Mouse (Mus musculus) neural tube, embryonic 14.5 days (tissue): ENCODE measurements around the gene Gm14685. TPM values are rescaled to one million over a fixed set of nuclear protein-coding genes. Genes with fewer than 3 reads are reported as not detected.
"Not testable (repeated sequence)": the region's sequence is repeated elsewhere in the genome, so short reads cannot be mapped to it uniquely, and the experiment has no call there.

Experiments used
- ATAC-seq: fragments of 200-750 bp; cut with Nextera tagmentation; 2 replicates; pipeline ENCODE4 v1.8.0; 2017; ENCODE audit warnings: low read depth, mild to moderate bottlenecking, moderate TSS enrichment, moderate library complexity
- H3K27ac ChIP-seq: fragments of 300-500 bp; sonication (generic); 2 replicates; pipeline ENCODE4 v1.5.1; 2014; ENCODE audit warnings: low read depth, mild to moderate bottlenecking, control low read depth, low read length, moderate library complexity, mixed read lengths
- H3K27me3 ChIP-seq: fragments of 300-500 bp; sonication (generic); 2 replicates; pipeline ENCODE4 v1.6.1; 2014; ENCODE audit warnings: low read length; ENCODE audit not compliant: control insufficient read depth, insufficient read depth
- H3K36me3 ChIP-seq: fragments of 300-500 bp; sonication (generic); 2 replicates; pipeline ENCODE4 v1.6.1; 2014; ENCODE audit warnings: low read length, mixed read lengths; ENCODE audit not compliant: control insufficient read depth, insufficient read depth
- H3K4me1 ChIP-seq: fragments of 300-500 bp; sonication (generic); 2 replicates; pipeline ENCODE4 v1.6.1; 2014; ENCODE audit warnings: low read length; ENCODE audit not compliant: control insufficient read depth, insufficient read depth
- H3K4me2 ChIP-seq: fragments of 300-500 bp; sonication (generic); 2 replicates; pipeline ENCODE4 v1.6.1; 2014; ENCODE audit warnings: mild to moderate bottlenecking, low read depth, low read length, control low read depth
- H3K4me3 ChIP-seq: fragments of 300-500 bp; sonication (generic); 2 replicates; pipeline ENCODE4 v1.5.1; 2014; ENCODE audit warnings: low read depth, low read length, control low read depth, mixed read lengths
- H3K9ac ChIP-seq: fragments of 300-500 bp; sonication (generic); replicated peaks from 2 replicates; pipeline ENCODE4 v1.6.1; 2014; ENCODE audit warnings: low read depth, mild to moderate bottlenecking, control low read depth, low read length, mixed read lengths
- H3K9me3 ChIP-seq: fragments of 300-500 bp; sonication (generic); 2 replicates; pipeline ENCODE4 v1.6.1; 2016; ENCODE audit warnings: low read length; ENCODE audit not compliant: control insufficient read depth
- WGBS: fragments of 180-500 bp; shearing (Covaris S2); extraction: QIAGEN DNeasy Blood & Tissue Kit; methylation state at CpG from one replicate; pipeline ENCODE4 v1.1.7; 2014; 5-methylcytosine and 5-hydroxymethylcytosine counted together
- polyA plus RNA-seq: library from polyadenylated mRNA; unstranded; fragments of >200 nt; fragmentation: Nextera tagmentation; extraction: Ambion mirVana; gene quantifications from 2 replicates; pipeline ENCODE4 v1.2.1, GENCODE M21; 2014

Gm14685 gene
- 0.70 TPM in 1 of 2 replicates, not detected in the other for polyA plus RNA-seq

DNA sequence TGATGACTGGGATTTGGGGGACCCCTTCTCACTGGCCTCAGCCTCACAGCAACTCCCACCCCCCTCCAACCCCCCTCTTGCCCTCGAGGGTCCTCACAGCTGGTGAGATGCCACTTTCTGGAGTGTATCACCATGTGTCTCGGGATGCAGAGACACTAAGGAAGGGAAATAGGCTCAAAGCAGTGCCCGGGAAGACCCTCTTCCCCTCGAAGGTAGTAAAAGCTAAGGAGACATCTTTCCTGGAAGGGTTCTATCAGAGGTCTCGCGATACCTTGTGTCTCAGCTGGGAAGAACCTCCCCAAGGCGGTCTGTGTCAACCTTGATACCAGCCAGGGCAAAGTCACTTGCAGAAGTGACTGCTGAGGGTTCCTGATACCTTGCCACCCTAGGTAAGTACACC, at the start of gene Gm14685:
Gene Gm14685, plus strand, starts transcription at position 301 of the 400 bp plus-strand sequence.
- H3K9ac ChIP-seq, ATAC-seq, H3K4me2 ChIP-seq, H3K9me3 ChIP-seq, H3K4me3 ChIP-seq, H3K4me1 ChIP-seq, H3K36me3 ChIP-seq, H3K27ac ChIP-seq, H3K27me3 ChIP-seq: not testable (repeated sequence)
- no CpG with 5 or more reads among the region's 7 CpGs for WGBS

DNA sequence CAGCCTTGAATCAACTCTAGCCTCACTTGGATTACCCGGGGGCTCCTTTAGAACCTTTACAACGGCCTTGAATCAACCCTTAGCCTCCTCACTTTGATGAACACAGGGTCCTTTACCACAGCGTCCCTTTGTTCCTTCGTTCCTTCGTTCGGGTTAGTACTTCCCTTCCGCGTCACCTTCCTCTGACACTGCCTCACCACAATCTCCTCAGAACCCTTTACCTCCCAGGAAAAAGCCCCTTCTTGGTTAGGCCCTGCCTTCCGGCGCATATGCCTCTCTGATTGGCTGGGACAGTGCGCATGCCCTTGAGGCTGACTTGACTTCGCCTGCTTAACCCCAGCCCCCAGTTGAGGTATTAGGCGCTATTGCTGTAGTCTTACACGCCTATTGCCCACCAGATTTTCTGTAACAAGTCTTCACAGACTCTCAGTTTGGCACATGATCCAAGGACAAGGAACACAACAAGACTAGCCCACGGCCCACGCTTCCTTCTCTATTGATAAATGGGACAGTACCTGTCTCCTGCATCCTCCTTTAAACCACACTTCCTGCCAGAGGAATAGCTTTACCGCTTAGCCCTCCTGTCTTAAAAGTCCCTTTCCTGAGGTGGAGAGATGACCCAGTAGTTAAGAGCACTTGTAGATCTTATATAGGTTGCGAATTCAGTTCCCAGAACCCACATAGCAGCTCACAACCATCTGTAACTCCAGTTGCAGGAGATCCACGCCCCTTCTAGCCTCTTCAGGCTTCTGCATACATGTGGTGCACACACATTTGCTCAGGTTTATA, 34.4 kb upstream of the Gm14685 start, which contains the start of gene Xlr4a:
Gene Xlr4a, minus strand, starts transcription at position 212 of the 789 bp plus-strand sequence.
- not testable (repeated sequence) for ATAC-seq, H3K9ac ChIP-seq, H3K27ac ChIP-seq, H3K4me2 ChIP-seq, H3K4me1 ChIP-seq, H3K9me3 ChIP-seq, H3K36me3 ChIP-seq, H3K4me3 ChIP-seq, H3K27me3 ChIP-seq
- WGBS: 86% methylated on average over 18 of the region's 19 CpGs

DNA sequence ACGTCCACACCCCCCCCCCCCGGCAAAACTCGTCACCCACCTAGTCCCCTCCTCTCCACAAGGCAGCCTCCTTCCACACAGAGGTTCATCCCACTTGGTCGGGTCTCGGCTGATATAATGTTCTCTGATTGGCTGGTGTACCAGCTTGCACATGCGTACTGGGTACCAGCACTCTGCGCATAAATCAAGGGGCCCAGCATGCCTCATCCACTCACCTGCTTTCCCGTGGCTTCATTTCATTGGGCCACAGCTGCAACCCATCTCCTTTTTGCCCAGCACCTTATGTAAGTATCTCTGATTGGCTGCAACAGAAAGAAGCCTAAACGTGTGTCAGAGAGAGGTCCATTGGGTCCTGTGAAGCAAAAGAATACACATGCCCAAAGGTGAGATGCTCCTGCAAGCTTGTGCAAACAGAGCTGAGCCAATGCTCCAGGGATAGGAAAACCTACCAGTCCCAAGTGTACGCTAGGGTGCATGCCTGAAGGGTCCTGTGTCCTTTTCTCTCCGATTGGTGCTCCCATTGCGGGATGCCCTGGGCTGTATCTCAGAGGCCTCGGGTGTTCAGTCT, 19.8 kb upstream of the Gm14685 start, which contains the start of gene Xlr3a:
Gene Xlr3a, minus strand, starts transcription at position 155 of the 568 bp plus-strand sequence.
- 68% methylated on average over 13 of the region's 13 CpGs for WGBS
- not testable (repeated sequence) for H3K4me1 ChIP-seq, H3K9ac ChIP-seq, H3K4me3 ChIP-seq, ATAC-seq, H3K27ac ChIP-seq, H3K27me3 ChIP-seq, H3K36me3 ChIP-seq, H3K9me3 ChIP-seq, H3K4me2 ChIP-seq

DNA sequence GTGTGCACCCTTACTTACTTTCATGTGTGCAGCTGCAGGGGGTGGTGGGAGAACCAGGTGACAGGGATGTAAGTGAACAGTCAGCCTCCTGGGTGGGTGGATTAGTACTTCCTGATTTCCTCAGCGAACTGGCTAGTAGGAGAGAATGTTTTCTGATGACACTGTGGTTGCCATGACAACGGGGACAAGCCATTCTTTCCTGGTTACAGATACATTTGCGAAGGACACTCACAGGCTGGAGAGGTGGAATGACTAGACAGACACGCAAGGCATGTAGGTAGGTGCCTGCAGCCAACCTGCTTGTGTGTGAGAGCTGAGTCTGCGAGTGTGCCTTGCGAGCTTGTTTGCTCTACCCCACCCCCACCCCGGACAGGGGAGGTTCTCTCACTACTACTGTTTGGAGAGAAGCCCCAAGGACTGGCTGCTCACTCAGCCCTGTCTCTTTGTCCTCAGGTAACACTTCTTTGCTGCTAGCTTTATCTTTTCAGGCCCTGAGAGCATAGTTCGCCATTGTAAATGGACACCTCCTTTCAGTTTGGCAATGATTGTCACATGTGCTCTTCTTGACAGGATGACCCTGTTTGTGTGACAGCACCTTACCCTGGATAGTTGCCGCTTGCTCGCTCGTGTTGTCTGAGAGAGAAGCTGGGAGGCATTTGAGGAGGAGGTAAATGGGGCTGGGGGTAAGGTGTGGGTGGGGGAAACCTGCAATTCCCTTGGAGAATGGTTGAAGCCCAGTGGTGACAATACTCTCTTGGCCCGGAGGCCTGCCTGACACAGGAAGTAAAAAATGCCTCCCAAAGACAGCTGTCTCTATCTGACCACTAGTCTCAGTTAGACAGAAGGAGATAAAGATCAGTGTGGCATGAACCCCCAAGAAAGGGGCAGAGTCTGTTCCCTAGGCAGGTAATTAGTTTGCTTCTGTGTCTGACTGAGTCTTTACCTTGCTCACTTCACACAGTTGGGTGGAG, 6.3 kb downstream of the Gm14685 start:
- not testable (repeated sequence) for H3K4me1 ChIP-seq, H3K27me3 ChIP-seq, H3K4me2 ChIP-seq, H3K9ac ChIP-seq, H3K27ac ChIP-seq, H3K36me3 ChIP-seq, H3K9me3 ChIP-seq, H3K4me3 ChIP-seq
- WGBS: no CpG with 5 or more reads among the region's 12 CpGs
- peak; percentile 78 for ATAC-seq

DNA sequence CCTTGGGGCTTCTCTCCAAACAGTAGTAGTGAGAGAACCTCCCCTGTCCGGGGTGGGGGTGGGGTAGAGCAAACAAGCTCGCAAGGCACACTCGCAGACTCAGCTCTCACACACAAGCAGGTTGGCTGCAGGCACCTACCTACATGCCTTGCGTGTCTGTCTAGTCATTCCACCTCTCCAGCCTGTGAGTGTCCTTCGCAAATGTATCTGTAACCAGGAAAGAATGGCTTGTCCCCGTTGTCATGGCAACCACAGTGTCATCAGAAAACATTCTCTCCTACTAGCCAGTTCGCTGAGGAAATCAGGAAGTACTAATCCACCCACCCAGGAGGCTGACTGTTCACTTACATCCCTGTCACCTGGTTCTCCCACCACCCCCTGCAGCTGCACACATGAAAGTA, 26.4 kb downstream of the Gm14685 start:
- peak; percentile 77 for ATAC-seq
- not testable (repeated sequence) for H3K27ac ChIP-seq, H3K9me3 ChIP-seq, H3K4me3 ChIP-seq, H3K4me1 ChIP-seq, H3K36me3 ChIP-seq, H3K4me2 ChIP-seq, H3K27me3 ChIP-seq, H3K9ac ChIP-seq
- WGBS: no CpG with 5 or more reads among the region's 7 CpGs

DNA sequence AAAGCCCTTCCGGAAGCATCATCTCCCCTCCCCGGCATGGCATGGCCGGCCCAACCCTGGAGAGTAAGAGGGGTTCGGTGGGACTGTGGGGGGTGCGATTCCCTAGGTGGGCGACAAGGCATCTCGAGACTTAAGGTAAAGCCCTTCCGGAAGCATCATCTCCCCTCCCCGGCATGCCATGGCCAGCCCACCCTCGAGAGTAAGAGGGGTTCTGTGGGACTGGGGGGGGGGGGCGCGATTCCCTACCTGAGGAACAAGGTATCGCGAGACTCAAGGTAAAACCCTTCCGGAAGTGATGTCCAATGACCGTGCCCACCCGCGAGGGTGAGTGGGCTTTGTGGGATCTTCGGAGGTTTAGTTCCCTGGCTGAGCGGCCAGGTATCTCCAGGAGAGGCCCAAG, 31.6 kb downstream of the Gm14685 start, which contains the start of gene Xlr5b:
Gene Xlr5b, plus strand, starts transcription at position 301 of the 400 bp plus-strand sequence.
- H3K27me3 ChIP-seq, H3K4me2 ChIP-seq, ATAC-seq, H3K36me3 ChIP-seq, H3K9ac ChIP-seq, H3K4me3 ChIP-seq, H3K4me1 ChIP-seq, H3K9me3 ChIP-seq, H3K27ac ChIP-seq: not testable (repeated sequence)
- WGBS: no CpG with 5 or more reads among the region's 20 CpGs

DNA sequence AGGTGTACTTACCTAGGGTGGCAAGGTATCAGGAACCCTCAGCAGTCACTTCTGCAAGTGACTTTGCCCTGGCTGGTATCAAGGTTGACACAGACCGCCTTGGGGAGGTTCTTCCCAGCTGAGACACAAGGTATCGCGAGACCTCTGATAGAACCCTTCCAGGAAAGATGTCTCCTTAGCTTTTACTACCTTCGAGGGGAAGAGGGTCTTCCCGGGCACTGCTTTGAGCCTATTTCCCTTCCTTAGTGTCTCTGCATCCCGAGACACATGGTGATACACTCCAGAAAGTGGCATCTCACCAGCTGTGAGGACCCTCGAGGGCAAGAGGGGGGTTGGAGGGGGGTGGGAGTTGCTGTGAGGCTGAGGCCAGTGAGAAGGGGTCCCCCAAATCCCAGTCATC, 32.5 kb downstream of the Gm14685 start, which contains the start of gene DXBay18:
Gene DXBay18, minus strand, starts transcription at position 101 of the 400 bp plus-strand sequence.
- not testable (repeated sequence) for H3K4me1 ChIP-seq, H3K9ac ChIP-seq, H3K27ac ChIP-seq, H3K4me3 ChIP-seq, H3K36me3 ChIP-seq, ATAC-seq, H3K4me2 ChIP-seq, H3K9me3 ChIP-seq, H3K27me3 ChIP-seq
- WGBS: no CpG with 5 or more reads among the region's 7 CpGs

DNA sequence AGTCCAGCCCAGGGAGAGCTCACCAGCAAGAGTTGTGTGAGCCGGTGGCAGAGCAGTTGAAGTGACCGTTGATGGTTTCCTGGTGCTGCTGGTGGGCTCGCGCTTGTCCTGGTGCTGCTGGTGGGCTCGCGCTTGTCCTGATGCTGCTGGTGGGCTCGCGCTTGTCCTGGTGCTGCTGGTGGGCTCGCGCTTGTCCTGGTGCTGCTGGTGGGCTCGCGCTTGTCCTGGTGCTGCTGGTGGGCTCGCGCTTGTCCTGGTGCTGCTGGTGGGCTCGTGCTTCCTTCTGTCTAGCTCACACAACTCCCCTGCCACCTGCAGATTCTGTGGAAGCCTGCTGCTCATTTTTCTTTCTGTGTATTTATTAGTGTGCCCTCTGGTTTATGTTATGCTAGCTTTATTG, 60.0 kb downstream of the Gm14685 start, which contains the start of gene Spin2d:
Gene Spin2d, minus strand, starts transcription at position 101 of the 400 bp plus-strand sequence.
- not testable (repeated sequence) for H3K36me3 ChIP-seq, H3K27me3 ChIP-seq
- WGBS: 84% methylated on average over 5 of the region's 15 CpGs

More for the DNA sequence above, 60.0 kb downstream of the Gm14685 start, which contains the start of gene Spin2d:
- H3K4me3 ChIP-seq, H3K27ac ChIP-seq, H3K4me2 ChIP-seq, H3K9ac ChIP-seq, H3K9me3 ChIP-seq, ATAC-seq, H3K4me1 ChIP-seq: not testable (repeated sequence)
